Mouse (Mus musculus) forelimb bud, embryonic 11.5 days (tissue): ENCODE results near the gene Yipf2.

Experiments used
- DNase-seq: peaks from one replicate; pipeline ENCODE4 v3.0.0-alpha.2; 2012; ENCODE audit warnings: low read depth, low spot score

Gene Yipf2

DNA sequence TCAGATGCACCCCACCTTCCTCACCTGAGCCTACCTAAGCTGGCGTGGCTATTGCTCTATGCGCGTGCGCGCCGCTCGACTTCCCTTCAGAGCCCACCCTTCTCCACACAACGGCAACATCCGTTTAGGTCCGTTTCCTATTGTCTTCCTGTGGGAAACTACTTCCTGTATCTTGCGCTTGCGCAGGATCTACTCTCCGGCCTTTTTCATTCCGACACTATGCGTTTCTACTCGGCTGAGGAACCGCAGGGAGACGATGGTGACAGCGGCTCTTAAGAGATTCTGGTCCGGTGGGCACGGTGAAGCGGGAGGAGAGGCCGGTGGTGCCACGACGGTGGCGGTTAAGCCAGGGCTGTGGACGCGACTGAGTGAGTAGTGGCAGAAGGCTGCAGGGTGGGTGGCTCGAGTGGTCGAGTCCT, at the start of gene Yipf2, which contains the start of gene Timm29:
Yipf2 (minus strand) TSS at position 126 of the 419 bp plus-strand sequence.
Timm29 (plus strand) TSS at position 20 of the 419 bp plus-strand sequence.
- peak; percentile 98 for DNase-seq

DNA sequence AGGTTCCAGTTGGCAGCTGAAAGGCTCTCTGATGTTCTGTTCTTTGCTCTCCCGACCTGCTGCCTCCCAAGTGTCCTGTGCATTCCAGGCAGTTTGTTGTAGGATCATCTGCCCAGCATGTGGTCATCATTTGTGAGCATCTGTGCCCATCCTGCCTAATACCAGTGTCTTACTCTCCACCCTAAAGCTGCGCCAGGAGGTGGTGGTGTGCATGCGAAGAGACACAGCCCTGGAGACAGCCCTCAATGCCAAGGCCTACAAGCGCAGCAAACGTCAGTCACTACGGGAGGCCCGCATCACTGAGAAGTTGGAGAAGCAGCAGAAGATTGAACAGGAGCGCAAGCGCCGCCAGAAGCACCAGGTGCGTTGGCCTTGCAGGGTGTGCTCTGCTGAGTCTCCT, 46.4 kb upstream of the Yipf2 start:
- DNase-seq = no peak

DNA sequence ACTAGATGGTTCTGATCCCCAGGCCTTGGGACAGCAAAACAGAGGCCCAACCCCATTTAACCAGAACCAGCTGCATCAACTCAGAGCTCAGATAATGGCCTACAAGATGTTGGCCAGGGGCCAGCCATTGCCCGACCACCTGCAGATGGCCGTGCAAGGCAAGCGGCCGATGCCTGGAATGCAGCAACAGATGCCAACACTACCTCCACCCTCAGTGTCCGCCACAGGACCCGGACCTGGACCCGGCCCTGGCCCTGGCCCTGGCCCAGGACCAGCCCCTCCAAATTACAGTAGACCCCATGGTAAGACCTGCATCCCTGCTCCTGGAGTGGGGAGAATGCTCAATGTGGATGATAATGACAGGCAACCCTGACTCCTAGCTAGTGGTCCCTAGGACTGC, 43.0 kb upstream of the Yipf2 start:
- DNase-seq = no peak

DNA sequence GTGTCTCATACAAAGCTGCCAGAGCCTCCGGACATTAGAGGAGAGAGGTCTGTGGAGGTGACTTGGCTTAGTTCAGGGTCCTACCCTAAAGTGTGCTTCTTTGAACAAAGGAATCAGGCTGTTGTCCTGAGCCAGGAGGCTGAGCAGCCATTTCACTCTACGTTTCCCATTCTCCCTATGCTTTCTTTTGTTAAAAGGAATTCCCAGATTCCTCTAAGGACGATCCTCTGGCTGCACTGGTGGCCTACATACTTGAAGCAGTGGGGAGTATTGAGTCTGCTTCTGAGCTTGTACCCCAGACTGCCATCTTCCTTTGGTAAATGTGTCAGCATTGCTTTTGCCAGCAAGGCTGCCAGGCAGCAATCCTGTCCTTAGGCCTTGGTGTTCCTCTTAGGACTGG, 40.5 kb upstream of the Yipf2 start:
- no peak for DNase-seq

DNA sequence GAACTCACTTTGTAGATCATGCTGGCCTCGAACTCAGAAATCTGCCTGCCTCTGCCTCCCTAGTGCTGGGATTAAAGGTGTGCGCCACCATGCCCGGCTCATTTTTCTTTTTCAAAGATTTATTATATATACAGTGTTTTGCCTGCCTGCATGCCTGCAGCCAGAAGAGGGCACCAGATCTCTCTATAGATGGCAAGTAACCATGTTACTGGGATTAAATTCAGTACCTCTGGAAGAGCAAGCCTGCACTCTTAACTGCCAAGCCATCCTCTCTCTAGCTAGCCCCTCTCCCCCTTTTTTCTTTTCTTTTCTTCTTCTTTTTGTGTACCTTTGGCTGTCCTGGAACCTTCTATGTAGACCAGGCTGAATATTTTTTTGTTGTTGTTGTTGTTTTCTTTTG, 38.0 kb upstream of the Yipf2 start:
- DNase-seq = no peak

DNA sequence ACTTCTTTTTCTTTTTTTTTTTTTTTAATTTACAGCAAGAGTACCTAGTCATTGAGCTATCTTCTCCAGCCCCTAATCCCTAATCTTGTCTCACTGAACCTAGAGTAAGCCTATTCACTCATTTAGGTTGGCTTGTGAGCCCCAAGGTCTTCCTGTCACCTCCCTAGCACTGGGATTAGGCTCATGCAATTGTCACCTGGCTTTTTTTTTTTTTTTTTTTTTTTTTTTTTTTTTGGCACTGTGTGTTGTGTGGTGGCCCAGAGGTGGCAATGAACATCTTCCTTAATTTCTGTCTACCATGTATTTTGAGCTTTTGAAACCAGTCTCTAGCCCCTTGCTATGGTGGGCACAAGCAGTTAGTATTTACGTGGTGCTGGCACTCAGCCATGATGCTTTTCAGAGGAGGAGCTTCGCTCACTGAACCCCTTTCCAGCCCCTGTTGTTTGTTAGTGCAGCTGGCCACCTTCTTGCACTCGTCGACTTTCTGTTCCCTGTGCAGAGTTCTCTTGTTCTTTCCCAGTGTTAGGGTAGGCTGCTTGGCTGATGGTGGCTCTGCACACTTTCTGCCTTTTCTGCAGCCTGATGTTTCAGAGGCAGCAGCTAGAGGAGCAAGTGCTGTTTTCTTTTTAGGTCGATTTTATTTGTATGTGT, 34.6 kb upstream of the Yipf2 start:
- DNase-seq = no peak

DNA sequence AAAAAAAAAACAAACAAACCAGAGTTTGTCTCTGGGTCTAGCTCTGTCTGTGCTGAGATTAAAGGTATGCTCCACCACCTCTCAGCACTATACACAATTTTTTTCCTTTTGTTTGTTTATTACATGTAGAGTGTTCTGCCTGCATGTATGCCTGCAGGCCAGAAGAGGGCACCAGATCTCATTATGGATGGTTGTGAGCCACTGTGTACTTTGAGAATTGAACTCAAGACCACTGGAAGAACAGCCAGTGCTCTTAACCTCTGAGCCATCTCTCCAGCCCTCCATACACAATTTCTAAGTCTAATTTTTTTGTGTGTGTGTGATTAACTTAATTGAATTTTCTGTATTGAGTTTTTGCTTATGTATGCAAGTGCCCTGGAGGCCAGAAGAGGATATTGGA, 33.9 kb upstream of the Yipf2 start:
- DNase-seq = no peak

DNA sequence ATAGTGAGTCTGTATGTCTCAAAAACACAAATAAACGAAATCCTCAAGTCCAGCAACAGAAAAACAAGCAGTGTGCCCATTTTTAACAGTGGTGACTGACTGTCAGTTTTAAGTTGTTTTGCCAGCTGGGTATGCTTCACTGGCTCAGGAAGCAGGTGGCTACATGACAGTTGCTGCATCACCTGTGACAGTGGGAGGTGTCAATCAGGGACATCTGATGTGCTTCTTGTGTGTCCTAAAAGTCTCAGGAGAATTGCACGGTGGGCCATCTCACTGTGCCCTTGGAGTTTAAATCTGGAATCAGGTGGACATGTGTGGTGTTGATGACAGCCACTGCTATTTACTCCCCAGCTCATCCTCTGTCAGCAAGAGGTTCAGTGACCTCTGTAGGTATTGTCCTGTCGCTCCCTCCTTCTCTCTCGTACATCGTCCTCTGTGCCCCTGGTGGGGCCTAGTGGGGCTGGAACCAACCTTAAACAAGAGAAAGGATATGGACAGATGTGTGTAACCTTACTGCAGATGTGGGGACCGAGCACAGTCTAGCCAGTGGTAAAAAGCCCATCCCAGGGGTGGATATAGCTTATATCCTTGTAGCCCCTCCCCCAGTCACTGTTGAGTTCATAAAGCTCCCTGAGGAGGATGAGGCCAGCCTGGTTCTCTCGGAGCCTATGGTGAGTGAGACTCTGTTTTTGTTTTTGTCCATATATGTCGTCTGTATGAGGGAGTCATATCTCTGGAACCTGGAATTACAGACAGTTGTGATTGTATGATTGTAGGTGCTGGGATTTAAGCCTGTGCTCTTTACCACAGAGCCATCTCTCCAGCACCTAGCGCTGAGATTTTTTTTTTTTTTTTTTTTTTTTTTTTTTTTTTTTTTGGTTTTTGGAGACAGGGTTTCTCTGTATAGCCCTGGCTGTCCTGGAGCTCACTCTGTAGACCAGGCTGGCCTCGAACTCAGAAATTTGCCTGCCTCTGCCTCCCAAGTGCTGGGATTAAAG, 33.0 kb upstream of the Yipf2 start:
- DNase-seq = no peak

DNA sequence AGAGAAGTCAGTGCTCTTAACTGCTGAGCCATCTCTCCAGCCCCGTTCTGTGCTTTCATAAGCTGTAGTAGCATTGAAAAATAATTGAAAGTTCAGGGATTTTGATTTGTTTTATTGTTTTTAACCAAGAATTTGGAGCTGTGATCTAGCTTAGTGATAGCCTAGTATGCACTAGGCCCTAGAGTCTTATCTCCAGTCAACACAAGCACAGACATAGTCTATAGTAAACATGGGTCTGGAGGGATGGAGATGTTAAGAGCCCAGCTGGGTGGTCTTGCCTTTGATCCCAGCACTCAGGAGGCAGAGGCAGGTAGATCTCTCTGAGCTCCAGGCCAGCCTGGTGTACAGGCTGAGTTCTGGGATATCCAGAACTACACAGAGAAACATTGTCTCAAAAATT, 30.0 kb upstream of the Yipf2 start:
- no peak for DNase-seq

DNA sequence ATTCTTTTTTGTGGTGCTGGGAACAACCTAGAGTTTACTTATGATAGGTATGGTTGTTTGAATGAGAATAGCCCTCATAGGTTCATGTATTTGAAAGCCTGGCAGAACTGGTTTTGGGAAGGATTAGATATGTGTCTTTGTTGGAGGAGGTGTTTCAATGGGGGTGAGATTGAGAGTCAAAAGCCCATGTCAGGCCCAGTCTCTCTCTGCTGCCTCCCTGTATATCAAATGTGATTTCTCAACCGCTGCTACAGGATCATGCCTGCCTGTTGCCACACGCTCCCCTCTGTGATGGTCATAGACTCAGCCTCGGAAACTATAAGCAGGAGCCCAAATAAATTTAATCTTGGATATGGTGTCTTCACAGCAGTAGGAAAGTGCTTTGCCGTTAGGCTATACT, 27.6 kb upstream of the Yipf2 start:
- no peak for DNase-seq

DNA sequence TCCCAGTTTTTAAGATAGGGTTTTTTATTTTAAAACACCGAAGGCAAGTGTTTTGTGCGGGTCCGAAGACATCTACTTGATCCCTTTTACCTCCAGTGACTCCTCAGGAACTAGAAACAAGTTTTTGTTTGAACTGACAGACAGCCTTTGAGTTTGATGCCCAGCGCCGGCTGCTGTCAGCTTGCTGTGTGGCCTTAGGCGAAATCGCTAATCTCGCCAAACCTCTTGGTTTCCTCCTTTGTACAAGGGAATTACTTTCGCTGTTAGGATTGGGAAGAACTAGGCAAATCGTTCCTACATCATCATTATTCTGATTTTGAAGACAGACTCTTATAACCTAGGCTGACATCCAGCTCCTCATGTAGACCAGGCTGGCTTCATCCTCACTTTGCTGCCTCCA, 24.4 kb upstream of the Yipf2 start:
- no peak for DNase-seq

DNA sequence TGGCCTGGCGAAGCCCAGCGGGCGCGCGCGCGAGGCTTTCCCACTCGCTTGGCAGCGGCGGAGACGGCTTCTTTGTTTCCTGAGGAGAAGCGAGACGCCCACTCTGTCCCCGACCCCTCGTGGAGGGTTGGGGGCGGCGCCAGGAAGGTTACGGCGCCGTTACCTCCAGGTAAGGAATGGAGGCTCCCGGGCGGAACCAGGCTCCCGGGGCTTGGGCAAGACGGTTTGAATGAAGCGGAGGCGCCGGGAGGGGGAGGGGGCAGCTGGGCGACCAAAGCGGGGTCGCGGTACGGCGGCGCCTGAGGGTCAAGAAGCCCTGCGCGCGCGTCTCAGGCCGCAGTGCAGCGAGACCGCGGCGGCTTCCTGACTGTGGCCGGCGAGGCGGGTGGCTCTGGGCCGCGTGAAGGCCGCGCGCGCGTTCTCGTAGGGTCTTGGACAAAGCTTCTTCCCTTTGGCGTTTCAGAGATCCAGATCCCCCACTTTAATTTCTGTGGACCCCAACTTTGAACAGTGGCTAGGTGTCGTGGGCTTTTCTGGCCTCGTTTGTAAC, 23.7 kb upstream of the Yipf2 start:
- DNase-seq = peak; percentile 85

DNA sequence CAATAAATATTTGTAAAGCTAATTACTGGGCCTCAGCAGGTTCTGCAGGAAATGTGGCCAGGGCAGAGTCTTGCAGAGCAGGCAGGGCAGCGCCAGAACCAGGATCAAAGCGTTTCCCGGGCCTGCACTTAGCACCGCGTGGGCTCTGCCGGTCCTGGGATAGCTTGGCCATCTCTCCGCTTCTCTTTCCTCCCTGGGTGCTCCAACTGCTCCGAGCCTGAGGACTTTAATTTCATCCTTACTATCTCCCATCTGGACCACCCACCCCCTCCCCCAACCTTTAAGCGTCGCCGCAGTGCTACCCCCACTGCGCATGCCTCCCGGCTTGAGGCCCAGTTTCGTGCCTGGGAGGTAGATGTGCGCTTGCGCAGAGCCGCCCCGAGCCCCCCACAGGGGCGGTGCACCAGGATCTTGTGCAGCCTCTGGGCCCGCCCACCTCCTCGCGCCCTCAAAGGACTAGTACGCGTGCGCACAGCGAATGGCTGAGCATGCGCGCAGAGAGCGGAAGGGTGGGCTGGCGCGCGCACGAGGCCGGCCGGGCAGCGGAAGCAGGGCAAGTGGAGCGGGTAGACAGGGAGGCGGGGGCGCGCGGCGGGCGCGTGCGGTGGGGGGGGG, 23.1 kb upstream of the Yipf2 start, which contains the start of gene Smarca4:
Smarca4 (plus strand) TSS at position 553 of the 615 bp plus-strand sequence.
- DNase-seq = peak; percentile 100

DNA sequence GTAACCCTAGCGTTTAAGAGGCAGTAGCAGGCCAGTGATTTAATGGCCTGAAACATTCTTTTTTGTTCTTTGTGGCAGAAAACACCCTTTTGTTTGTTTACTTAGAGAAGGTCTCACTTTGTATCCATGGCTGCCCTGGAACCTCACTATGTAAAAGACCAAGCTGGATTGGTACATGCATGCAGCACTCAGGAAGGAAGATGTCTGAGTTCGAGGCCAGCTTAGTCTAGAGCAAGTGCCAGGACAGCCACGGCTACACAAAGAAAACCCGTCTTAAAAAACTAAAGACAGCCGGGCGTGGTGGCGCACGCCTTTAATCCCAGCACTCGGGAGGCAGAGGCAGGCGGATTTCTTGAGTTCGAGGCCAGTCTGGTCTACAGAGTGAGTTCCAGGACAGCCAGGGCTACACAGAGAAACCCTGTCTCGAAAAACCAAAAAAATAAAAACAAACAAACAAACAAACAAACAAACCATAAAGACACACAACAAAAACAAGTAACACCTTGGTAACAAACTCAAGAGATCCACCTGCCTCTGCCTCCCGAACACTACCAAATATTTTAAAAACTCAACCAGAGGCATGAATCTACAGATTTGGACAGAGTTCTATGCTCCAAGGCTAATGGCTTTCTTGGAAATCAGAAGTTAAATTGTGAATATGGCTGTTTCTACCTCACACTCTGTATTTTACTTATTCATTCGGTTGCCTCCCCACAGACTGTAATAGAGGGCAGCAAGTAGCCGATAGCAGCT, 22.4 kb upstream of the Yipf2 start:
- DNase-seq = no peak

DNA sequence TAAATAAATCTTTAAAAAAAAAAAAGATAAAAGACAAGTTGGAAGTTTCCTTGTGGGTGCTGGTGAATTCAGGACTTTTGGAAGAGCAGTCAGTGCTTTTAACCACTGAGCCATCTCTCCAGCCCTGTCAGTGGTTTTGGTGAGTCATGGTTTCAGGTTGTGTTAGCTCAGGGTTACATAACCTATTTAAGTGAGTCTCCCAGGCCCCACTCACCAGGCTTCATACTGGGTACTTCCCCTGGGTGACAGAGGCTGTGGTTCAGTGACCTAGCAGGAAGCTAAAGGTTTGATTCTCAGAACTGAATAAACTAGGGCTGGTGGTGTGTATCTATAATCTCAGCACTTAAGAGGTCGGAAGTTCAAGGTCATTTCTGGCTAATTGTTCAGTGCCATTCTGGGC, 17.2 kb upstream of the Yipf2 start:
- DNase-seq = no peak

DNA sequence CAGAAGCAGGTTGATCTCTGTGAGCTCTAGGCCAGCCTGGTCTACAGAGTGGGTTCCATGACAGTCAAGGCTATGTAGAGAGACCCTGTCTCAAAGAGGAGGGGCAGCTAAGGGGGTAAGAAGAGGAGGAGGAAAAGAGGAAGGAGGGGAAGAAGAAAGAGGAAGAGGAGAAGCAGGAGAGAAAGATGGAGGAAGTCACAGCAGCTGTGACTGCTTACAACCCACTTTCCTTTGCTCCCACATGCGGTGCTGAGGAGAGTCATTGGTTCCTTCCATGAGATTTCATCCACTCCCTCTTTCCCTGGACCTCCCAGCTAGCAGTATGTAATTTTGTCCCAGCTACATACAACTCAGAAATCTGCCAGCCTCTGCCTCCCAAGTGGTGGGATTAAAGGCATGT, 14.0 kb upstream of the Yipf2 start:
- no peak for DNase-seq

DNA sequence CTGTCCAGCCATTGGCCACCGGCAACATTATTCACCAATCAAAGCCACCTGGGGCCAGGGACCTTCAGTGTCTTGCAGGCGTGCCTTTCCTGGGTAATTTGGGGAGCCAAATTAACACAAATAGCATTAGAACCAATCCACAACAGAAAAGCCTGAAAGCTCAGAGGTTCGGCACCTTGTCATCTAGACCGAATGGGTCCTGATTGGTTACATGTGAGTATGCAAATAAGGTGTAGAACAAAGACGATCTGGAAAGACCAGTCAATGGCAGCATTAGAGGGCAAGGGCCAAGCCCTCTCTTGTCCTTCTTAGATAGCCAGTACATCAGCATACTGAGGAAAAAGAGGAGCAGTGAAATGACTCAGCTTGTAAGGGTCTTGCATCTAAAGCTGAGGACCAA, 13.2 kb upstream of the Yipf2 start:
- DNase-seq = no peak

DNA sequence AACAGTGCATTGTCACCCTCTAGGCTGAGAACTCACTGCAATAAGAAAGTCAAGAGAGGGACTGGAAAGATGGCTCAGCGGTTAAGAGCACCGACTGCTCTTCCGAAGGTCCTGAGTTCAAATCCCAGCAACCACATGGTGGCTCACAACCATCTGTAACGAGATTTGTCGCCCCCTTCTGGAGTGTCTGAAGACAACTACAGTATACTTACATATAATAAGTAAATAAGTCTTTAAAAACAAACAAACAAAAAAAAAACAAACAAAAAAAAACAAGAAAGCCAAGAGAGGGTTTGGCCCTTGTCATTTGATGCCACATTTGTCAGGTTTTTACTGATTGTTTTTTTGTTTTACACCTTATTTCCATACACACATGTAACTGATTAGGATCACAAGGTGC, 11.5 kb upstream of the Yipf2 start:
- DNase-seq = no peak

DNA sequence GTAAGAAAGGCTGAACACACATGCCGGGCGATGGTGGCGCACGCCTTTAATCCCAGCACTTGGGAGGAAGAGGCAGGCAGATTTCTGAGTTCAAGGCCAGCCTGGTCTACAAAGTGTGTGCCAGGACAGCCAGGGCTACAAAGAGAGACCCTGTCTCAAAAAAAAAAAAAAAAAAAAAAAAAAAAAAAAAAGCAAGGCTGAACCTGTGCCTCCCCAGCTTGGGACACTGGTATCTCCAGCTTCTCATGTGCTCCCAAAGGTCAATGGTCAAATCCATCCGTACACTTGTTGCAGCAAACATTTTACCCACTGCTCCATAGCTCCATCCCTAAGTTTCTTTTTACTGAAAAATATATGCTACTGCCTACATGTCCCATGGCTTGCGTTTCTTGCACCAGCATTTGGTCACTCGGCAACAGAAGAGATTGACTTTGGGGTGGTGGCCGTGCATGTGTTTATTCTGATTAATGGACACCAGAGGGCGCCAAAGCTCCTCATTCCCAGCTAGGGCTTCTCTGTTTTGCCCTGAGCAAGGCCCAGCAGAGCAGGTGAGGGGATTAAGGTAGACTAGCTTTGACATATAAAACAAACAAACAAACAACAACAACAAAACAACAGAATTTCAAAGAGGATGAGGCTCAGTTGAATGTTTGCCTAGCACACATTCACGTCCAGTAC, 9.2 kb upstream of the Yipf2 start:
- peak; percentile 85 for DNase-seq

DNA sequence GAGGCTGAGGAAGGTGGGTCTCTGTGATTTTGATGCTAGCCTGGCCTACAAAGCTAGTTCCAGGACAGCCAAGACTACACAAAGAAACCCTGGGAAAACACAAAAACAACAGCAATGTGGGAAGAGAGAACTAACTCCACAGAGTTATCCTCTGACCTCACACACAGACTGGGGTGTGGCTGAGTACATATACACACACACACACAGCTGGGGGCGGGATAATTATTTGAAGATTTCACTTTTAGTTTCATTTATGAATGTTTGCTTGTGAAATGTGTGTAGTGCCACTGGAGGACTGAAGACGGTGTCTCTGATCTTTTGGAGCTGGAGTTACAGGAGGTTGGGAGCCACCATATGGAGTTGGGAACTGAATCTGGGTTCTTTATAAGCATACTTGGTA, 8.4 kb upstream of the Yipf2 start:
- no peak for DNase-seq

DNA sequence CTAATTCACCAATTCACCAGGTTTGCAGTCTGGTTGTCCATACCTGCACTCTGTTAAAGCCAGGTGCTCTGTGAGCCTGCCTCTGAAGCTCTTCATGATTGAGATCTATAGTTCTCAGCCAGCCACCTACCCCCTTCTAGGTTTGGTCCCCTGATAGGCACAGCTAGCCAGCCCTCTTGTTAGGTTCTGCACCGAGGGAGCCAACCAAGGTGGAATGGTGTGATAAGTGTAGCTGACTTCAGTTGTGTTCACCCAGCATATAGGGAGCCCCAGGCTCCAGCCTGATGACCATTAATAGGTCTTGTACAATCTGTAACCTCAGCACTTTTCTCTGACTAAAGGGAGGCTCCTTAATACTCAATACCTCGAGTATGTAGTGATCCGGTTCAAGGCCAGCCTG, 7.6 kb upstream of the Yipf2 start:
- no peak for DNase-seq
